Mouse (Mus musculus) T-helper 17 cell (primary cell): ENCODE data around the gene Arhgap25.
"Not testable (repeated sequence)": the region's sequence is repeated elsewhere in the genome, so short reads cannot be mapped to it uniquely, and the experiment has no call there.

ENCODE experiments used
- in situ Hi-C, 2 experiments: fragments of 300-600 bp; cut with MboI, MseI; formaldehyde crosslinking; loops; 1 replicate in 1 of 2; 2 replicates in 1 of 2; pipeline ENCODE4 v1.15.1; 2025; ENCODE audit warnings: high pct_unique_total_duplicates in 2 of 2

The Arhgap25 gene

GRCm38 (mm10) chr6:87532953-87533710 lies at the start of gene Arhgap25:
Gene Arhgap25, minus strand, starts transcription at chr6:87533259.
- in situ Hi-C loops = loop anchor here in 1 of 2 experiments (25.0 kb wide), 1 partner anchor 1121 kb away; the partner anchor contains the start of gene Tia1

GRCm38 (mm10) chr6:87582456-87582855 lies 49.4 kb upstream of the Arhgap25 start:
- in situ Hi-C loops = no loop called here

GRCm38 (mm10) chr6:87581581-87581980 lies 48.5 kb upstream of the Arhgap25 start:
- in situ Hi-C loops = no loop called here

GRCm38 (mm10) chr6:87581071-87581470 lies 48.0 kb upstream of the Arhgap25 start:
- in situ Hi-C loops = no loop called here

DNA sequence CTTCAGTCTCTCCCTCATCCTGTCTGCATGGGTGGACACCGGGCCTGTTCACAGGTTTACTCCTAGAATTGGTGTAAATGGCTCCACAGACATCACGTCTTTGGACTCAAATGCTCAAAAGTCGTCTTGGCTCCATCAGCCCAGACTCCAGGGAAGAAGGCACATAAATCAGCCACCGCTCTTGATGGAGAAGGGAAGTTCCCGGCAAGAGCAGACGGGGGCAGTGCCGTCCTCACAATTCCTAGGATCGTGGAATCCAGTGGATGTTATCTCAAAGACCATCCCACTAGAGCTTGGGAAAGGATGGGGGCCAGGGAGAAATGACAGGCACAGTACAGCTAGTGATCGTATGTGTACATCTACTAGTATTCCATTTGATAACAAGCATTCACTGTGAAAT lies 45.2 kb upstream of the Arhgap25 start:
- in situ Hi-C loops = no loop called here

- in situ Hi-C loops = no loop called here
Observed at GRCm38 (mm10) chr6:87576648-87577330, 43.7 kb upstream of the Arhgap25 start.

- in situ Hi-C loops = not testable (repeated sequence)
Observed at GRCm38 (mm10) chr6:87571863-87572262, 38.8 kb upstream of the Arhgap25 start.

DNA sequence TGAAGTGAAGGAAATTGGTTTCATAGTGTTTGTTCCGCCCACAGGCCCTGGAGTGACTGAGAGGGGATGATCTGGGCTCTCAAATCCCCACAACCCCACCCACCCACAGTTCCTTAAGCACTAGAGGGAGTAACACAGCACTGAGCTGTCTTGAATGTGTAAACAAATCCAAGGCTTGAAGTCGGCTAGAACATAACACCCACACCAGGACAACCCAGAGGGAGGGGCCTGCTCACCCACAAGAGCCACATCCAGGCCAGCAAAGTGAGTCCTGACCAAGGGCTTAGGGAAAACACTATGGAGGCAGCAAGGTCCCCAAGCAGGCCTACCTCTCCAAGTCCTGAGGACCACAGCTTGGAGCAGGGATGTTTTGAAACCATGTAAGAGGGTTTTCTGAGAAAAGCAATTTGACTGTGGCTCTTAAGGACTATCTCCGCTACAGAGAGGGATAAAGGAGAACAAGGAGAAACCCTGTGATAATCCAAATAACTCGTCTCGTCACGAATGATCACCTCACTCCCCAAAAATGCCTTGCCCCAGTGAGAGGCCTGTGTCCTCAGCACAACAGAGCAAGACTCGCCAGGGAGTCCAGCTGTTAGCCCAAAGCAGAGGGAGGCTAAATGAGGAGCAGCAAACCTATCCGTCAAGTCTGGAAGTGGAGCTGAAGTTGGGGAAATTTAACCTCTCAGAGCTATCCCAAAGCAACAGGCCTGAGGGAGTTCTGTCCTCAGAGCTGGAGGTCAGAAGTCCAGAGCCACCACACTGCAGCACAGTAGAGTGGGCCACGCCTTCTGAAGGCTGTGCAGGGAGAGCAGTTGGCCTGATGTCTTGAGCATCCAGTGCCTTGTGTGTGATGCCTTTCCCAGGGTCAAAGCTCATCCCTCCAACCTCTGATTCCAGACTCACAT lies 34.9 kb upstream of the Arhgap25 start:
- in situ Hi-C loops = loop anchor here in 1 of 2 experiments (10.0 kb wide), 1 partner anchor 97 kb away; no protein-coding TSS in a partner anchor

DNA sequence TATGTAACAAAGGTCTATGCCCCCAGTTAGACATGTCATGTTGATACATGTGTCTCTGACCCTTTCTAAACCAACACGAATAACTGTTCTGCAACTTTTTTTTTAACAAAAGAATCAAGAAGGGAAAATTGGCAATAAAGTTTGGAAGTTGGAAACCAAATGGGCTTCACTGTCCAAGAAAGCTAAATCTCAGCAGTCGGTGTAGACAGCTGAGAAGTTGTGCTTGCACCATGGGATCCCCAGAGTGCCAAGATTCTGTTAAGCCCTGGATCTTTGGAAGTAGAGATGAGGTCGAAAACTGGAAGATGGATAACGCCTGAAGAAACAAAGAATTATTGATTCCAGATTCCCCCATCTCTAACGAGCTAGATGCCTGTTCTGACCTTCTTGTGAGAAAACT lies 32.1 kb upstream of the Arhgap25 start:
- in situ Hi-C loops = loop anchor here in 1 of 2 experiments (10.0 kb wide), 1 partner anchor 100 kb away; no protein-coding TSS in a partner anchor

DNA sequence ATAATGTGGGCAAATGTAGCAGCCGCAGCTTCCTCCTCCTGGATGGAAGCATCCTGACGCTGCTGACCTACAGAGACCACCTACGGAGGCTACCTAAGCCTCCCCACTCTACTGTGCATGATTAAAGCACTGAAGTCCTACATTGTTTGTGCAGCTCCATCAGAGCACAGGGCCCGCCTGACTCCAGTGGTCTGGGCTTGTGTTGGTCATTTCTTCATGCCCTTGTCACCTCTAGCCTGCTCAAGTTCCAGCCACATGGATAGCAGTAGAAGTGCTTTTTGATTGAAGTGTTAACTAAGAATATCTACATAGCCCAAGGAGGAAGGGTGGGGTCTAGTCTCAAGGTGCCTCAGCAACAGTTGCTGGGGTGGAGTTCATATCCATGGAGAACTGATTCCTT lies 31.3 kb upstream of the Arhgap25 start:
- in situ Hi-C loops = loop anchor here in 1 of 2 experiments (10.0 kb wide), 1 partner anchor 100 kb away; no protein-coding TSS in a partner anchor

DNA sequence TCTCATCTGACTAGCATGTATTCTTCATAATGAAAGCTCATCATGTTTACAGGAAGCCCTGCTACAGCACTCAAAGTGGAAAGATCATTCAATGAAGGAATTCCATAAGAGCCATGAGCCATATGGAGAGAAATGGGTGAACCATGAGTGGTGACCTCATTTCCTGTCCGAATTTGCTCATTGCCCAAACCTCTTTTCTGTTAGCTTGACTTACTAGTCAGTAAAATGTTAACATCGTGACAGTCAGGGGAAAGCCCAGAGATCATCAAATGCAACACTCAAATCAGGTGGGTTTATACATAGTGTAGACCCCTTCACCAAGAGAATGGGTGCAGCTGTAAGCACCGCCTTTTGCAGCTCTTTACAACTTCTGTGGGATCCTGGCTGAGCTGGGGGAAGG lies 20.7 kb upstream of the Arhgap25 start:
- in situ Hi-C loops = no loop called here

GRCm38 (mm10) chr6:87552054-87552807 lies 19.2 kb upstream of the Arhgap25 start:
- in situ Hi-C loops = no loop called here

- in situ Hi-C loops = loop anchor here in 1 of 2 experiments (25.0 kb wide), 1 partner anchor 1136 kb away; the partner anchor contains the start of gene Tia1
Observed at GRCm38 (mm10) chr6:87547836-87548235, 14.8 kb upstream of the Arhgap25 start.

GRCm38 (mm10) chr6:87547431-87547830 lies 14.4 kb upstream of the Arhgap25 start:
- in situ Hi-C loops = loop anchor here in 1 of 2 experiments (25.0 kb wide), 1 partner anchor 1135 kb away; the partner anchor contains the start of gene Tia1

- in situ Hi-C loops = loop anchor here in 1 of 2 experiments (25.0 kb wide), 1 partner anchor 1133 kb away; the partner anchor contains the start of gene Tia1
Observed at GRCm38 (mm10) chr6:87545331-87546217, 12.5 kb upstream of the Arhgap25 start.

DNA sequence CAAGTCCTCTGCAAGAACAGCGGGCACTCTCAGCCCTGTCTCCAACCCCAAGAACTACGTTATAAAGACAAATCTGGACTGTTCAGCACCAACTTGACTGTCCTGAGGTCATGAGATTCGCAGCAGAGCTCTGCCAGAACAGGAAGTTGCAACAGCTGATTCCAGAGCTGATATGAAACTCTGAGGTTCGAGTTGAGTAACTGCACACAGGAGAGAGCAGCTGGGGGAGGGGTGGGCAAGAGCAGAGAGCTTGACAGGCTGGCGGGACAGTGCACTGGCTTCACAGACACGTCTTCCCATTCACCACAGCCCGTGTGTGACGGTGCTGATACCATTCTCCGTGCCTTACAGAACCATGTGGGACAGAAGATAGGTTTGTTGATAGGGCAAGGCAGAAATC lies 9.0 kb upstream of the Arhgap25 start:
- in situ Hi-C loops = loop anchor here (5.0 to 25.0 kb wide), 2 partner anchors 40 to 1130 kb away; partner anchors contain the start of gene Tia1 (in 1 of the 2)

- in situ Hi-C loops = loop anchor here (5.0 to 25.0 kb wide), 2 partner anchors 39 to 1129 kb away; partner anchors contain the start of gene Tia1 (in 1 of the 2)
Observed at GRCm38 (mm10) chr6:87541171-87541571, 8.1 kb upstream of the Arhgap25 start.

DNA sequence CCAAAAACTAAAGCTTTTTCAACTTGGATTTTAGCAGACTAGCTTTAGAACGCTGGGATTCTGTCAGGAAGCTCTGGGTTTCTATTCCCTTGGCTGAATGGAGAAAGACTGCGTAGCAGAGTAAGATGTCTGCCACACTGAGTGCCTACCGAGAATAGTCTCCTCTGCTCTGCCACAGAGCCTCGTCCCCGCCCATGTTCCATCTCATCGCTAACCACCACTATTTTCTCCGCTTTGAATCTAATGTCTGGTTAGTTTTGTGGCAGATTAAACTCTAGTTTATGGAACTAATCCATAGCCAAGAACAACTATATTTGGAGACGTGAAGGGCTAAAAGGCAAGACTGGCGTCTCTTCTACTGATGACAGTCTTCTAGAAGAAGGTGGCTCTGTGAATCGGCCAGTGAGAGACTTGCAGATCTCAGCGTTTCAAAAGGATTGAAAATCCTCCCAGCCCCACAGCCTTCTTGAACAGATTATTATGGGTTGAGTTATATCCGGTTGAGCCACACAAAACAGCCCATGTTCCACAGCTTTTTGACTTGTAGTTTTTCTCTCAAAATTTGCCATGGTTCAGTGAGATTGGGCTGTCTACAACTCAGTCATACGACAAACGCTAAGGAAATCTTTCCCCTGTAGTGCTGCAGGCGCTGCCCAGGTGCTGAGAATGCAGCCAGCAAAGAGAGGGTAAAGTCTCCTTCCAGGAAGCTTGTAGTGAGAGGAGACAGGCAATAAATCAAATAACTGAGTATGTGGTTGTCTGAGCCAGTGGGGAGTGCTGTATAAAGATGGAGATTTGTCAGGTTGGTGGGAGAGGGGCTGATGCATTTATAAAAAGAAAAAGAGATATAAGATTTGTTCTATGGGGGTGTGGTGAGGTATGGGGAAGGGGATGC lies 5.6 kb upstream of the Arhgap25 start:
- in situ Hi-C loops = loop anchor here in 1 of 2 experiments (25.0 kb wide), 1 partner anchor 1126 kb away; the partner anchor contains the start of gene Tia1
